Mouse (Mus musculus): ENCODE measurements around the gene Raly. TPM values are rescaled to one million over a fixed set of nuclear protein-coding genes. Genes with fewer than 3 reads are reported as not detected.

The Raly gene
- polyA plus RNA-seq, 1 experiment from 2014 or later, result 41.0 TPM

DNA sequence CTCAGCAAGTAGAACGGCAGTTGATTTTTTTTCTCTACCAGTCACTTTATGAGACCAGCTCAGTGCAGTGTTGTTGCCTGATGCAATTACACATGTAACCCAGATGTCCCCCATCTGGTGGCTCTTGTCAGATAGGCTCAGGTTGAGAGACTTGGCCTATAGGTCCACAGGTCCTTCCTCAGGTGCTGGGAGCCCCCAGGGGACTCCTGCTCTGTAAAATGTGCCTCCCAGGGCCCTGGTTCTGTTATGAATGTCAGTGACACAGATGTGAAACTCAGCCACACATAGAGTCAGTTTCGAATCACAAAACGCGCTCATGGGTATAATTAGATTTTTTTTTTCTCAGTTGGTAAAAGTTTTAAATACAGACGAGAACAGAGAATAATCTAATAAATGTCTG lies 33.2 kb upstream of the Raly start:
- no peaks in the 10 kb centered on the region for H3K27me3 ChIP-seq (ENCODE audit: control insufficient read depth, insufficient read depth, low read length)
- H3K4me1 ChIP-seq (replicated peaks; ENCODE audit: control insufficient read depth, insufficient read depth, low read length), result no peaks in the 10 kb centered on the region
- no peak overlapping the region for H3K9ac ChIP-seq
- 79% methylated on average over 5 of the region's 5 CpGs for WGBS
- no peak overlapping the region for H3K4me2 ChIP-seq (replicated peaks)
- H3K27ac ChIP-seq, result no peak overlapping the region
- H3K36me3 ChIP-seq (replicated peaks; ENCODE audit: control insufficient read depth, insufficient read depth), result no peaks in the 10 kb centered on the region
- H3K4me3 ChIP-seq (replicated peaks; ENCODE audit: low read length), result no peak overlapping the region
- DNase-seq (ENCODE audit: low spot score) (no peak), ATAC-seq (ENCODE audit: low FRiP score) (no peak)
- no peaks in the 10 kb centered on the region for H3K9me3 ChIP-seq (ENCODE audit: control insufficient read depth, low read length)

DNA sequence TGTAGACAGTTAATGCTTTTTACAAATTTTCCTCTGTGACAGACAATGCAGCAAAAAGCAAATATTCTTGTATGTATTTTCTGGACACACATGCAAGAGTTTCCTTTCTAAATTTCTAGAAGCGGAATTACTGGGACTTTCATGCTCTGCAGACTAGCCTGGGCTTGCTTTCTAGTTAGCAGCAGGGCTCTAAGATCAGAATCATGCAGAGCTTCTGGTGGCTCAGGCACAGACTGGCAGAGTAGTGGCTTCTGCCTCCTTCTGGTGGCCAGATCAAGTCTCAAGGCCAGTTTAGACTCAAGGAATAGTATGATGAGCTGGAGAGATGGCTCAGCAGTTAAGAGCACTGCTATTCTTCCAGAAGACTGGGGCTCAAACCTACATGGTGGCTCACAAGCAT lies 32.4 kb upstream of the Raly start:
- Histone ChIP-seq H3K4me3 (replicated peaks; ENCODE audit: low read length) (no peak overlapping the region), H3K27ac (no peak overlapping the region), H3K4me2 (replicated peaks) (no peak overlapping the region), H3K9ac (no peak overlapping the region), H3K4me1 (replicated peaks; ENCODE audit: control insufficient read depth, insufficient read depth, low read length) (no peaks in the 10 kb centered on the region; the same call in 1 of the 2 replicates), H3K9me3 (ENCODE audit: control insufficient read depth, low read length) (no peaks in the 10 kb centered on the region), H3K27me3 (ENCODE audit: control insufficient read depth, insufficient read depth, low read length) (no peaks in the 10 kb centered on the region), H3K36me3 (replicated peaks; ENCODE audit: control insufficient read depth, insufficient read depth) (no peaks in the 10 kb centered on the region)
- no peak for ATAC-seq (ENCODE audit: low FRiP score)
- WGBS, result 85% methylated on average over 1 of the region's 1 CpGs
- no peak for DNase-seq (ENCODE audit: low spot score)

DNA sequence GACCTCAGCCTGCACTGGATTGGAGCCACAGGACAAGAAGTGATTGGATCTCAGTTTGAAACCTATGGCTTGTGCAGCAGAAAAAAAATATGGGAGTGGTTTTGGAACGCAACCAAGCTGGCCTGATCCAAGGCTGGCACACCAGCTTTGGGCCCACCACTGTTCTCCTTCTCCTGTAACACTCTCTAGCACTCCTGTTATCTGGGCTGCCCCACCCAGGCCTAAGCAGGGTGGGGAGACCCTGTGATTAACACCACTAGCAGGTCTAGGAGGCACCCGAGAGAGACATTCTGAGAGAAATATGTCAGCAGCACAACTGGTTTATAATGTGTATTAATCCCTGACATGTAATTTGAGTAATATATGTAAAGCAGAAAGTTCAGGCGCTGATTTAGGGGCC lies 27.7 kb upstream of the Raly start:
- Histone ChIP-seq H3K27me3 (ENCODE audit: control insufficient read depth, insufficient read depth, low read length) (no peaks in the 10 kb centered on the region), H3K9ac (no peak overlapping the region), H3K27ac (no peak overlapping the region), H3K4me2 (replicated peaks) (no peak overlapping the region), H3K9me3 (ENCODE audit: control insufficient read depth, low read length) (no peaks in the 10 kb centered on the region), H3K4me3 (replicated peaks; ENCODE audit: low read length) (no peak overlapping the region), H3K4me1 (replicated peaks; ENCODE audit: control insufficient read depth, insufficient read depth, low read length) (no peaks in the 10 kb centered on the region; the same call in 1 of the 2 replicates), H3K36me3 (replicated peaks; ENCODE audit: control insufficient read depth, insufficient read depth) (no peaks in the 10 kb centered on the region)
- 87% methylated on average over 3 of the region's 3 CpGs for WGBS
- DNase-seq (ENCODE audit: low spot score), result no peak
- ATAC-seq (ENCODE audit: low FRiP score), result no peak

DNA sequence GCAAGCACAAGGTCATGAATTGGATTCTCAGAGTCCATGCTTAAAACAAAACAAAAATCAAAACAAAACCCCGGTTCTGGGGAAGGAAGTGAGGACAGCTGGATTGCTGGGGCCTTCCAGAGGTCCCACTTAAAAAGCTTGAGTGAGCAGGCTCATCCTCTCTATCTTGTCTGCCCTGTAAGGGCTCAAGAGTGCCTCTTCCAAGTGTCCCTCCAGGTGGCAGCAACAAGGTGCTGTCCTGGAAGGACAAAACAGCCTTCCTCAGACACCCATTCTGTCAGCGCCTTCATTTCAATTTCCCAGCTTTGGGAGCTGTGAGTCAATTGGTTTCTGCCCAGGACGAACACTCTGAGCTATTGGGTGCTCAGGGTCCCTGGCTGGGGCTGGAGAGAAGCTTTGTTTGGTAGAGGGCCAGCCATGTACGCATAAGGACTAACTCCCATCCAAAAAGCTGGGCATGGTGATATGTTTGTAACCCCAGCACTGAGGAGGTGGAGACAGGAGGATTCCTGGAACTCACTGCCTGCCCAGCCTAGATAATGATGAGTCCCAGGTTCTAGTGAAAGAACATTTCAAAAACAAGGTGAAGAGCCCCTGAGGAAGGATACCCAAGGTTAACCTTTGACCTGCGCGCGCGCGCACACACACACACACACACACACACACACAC lies 25.9 kb upstream of the Raly start:
- Histone ChIP-seq H3K4me2 (replicated peaks) (no peak overlapping the region), H3K4me3 (replicated peaks; ENCODE audit: low read length) (no peak overlapping the region), H3K9ac (no peak overlapping the region), H3K27me3 (ENCODE audit: control insufficient read depth, insufficient read depth, low read length) (no peaks in the 10 kb centered on the region), H3K4me1 (replicated peaks; ENCODE audit: control insufficient read depth, insufficient read depth, low read length) (no peaks in the 10 kb centered on the region; the same call in 1 of the 2 replicates), H3K27ac (no peak overlapping the region), H3K36me3 (replicated peaks; ENCODE audit: control insufficient read depth, insufficient read depth) (no peaks in the 10 kb centered on the region), H3K9me3 (ENCODE audit: control insufficient read depth, low read length) (no peaks in the 10 kb centered on the region)
- WGBS, result 87% methylated on average over 9 of the region's 9 CpGs
- ATAC-seq (ENCODE audit: low FRiP score), result no peak
- no peak for DNase-seq (ENCODE audit: low spot score)

DNA sequence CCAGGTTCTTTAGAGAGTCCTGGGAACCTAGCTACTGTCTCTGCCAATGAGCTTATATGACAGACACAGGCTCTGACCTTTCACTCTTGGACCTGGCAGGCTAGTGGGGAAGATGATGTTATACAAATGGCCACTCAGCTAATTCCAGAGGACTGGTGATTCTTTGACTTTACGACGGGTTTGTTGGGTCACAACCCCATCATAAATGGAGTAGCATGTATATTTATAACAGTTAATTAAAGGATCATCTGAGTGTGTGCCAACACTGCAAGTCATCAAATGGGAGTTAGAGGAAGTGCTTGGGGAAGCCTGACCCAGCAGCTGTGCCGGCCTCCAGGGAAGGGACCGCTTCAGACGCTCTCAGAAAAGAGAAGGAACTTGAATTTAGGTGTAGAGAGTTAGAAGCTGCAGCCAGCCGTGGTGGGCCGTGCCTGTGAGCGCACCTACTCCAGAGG lies 25.3 kb upstream of the Raly start:
- Histone ChIP-seq H3K4me3 (replicated peaks; ENCODE audit: low read length) (no peak overlapping the region), H3K4me1 (replicated peaks; ENCODE audit: control insufficient read depth, insufficient read depth, low read length) (no peaks in the 10 kb centered on the region; the same call in 1 of the 2 replicates), H3K27me3 (ENCODE audit: control insufficient read depth, insufficient read depth, low read length) (no peaks in the 10 kb centered on the region), H3K36me3 (replicated peaks; ENCODE audit: control insufficient read depth, insufficient read depth) (no peaks in the 10 kb centered on the region), H3K4me2 (replicated peaks) (no peak overlapping the region), H3K9ac (no peak overlapping the region), H3K9me3 (ENCODE audit: control insufficient read depth, low read length) (no peaks in the 10 kb centered on the region), H3K27ac (no peak overlapping the region)
- no peak for DNase-seq (ENCODE audit: low spot score)
- ATAC-seq (ENCODE audit: low FRiP score), result no peak
- WGBS, result 77% methylated on average over 8 of the region's 8 CpGs

DNA sequence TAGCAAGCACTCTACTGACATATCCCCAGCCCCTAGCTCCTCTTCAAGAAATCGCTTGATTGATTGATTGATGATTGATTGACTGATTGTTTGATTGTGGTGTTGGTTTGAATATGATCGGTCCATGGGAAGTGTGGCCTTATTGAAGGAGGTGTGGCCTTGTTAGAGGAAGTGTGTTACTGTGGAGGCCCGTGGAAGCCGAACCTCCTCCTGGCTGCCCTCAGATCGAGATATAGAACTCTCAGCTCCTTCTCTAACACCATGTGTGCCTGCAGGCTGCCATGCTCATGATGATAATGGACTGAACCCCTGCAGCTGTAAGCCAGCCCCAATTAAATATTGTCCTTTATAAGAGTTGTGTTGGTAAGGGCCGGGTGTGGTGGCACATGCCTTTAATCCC lies 23.8 kb upstream of the Raly start:
- WGBS, result 90% methylated on average over 6 of the region's 6 CpGs
- Histone ChIP-seq H3K27ac (no peak overlapping the region), H3K9me3 (ENCODE audit: control insufficient read depth, low read length) (no peaks in the 10 kb centered on the region), H3K36me3 (replicated peaks; ENCODE audit: control insufficient read depth, insufficient read depth) (no peaks in the 10 kb centered on the region), H3K4me1 (replicated peaks; ENCODE audit: control insufficient read depth, insufficient read depth, low read length) (no peaks in the 10 kb centered on the region; the same call in 1 of the 2 replicates), H3K27me3 (ENCODE audit: control insufficient read depth, insufficient read depth, low read length) (no peaks in the 10 kb centered on the region), H3K9ac (no peak overlapping the region), H3K4me3 (replicated peaks; ENCODE audit: low read length) (no peak overlapping the region), H3K4me2 (replicated peaks) (no peak overlapping the region)
- ATAC-seq (ENCODE audit: low FRiP score), result no peak
- no peak for DNase-seq (ENCODE audit: low spot score)

DNA sequence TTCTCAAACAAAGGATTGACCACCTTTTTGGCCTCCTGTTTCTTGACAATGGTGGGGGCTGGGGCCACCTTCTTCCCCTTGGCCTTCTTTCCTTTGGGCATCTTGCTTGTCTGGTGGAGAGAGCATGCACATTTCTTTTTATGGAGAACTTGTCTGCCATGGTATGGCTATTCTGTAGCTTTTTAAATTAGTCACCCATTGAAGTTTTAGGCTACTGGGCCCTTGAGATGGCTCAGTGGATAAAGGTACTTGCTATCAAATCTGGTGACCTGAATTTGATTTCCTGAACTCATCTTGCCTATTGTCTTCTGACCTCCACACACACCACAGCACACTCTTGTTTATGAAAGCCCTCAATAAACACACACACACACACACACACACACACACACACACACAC lies 21.0 kb upstream of the Raly start, which contains the start of gene Gm14214:
TSS of gene Gm14214 (minus strand) at position 101 of the 400 bp plus-strand sequence.
- Histone ChIP-seq H3K4me2 (replicated peaks) (no peak within 1 kb of the TSS), H3K9ac (0 out of 2 replicates have a peak within 1 kb of the TSS, but pooled peaks have one; percentile 5), H3K9me3 (ENCODE audit: control insufficient read depth, low read length) (no peaks in the 10 kb centered on the region), H3K36me3 (replicated peaks; ENCODE audit: control insufficient read depth, insufficient read depth) (no peaks in the 10 kb centered on the region), H3K27me3 (ENCODE audit: control insufficient read depth, insufficient read depth, low read length) (no peaks in the 10 kb centered on the region), H3K4me3 (replicated peaks; ENCODE audit: low read length) (no peak within 1 kb of the TSS), H3K4me1 (replicated peaks; ENCODE audit: control insufficient read depth, insufficient read depth, low read length) (no peaks in the 10 kb centered on the region), H3K27ac (no peak within 1 kb of the TSS)
- DNase-seq (ENCODE audit: low spot score) (no peak), ATAC-seq (ENCODE audit: low FRiP score) (no peak)

DNA sequence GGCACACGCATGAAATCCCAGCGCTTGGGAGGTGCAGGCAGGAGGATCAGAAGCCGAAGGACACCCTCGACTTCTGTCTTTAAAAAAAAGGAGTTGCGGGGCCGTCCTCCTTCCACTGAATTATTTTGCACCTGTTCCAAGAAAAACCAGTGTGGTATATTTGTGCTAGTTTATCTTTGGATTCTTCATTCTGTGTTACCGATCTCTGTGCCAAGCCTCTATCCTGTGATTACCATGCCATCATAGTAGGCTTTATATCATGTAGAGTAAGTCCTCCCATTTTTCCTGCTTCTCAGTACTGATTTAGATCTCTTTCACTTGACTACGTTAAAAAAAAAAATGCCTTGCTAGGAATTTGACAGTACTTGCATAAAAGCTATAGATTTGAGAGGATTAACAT lies 19.3 kb upstream of the Raly start:
- Histone ChIP-seq H3K9ac (no peak overlapping the region), H3K9me3 (ENCODE audit: control insufficient read depth, low read length) (no peaks in the 10 kb centered on the region), H3K27me3 (ENCODE audit: control insufficient read depth, insufficient read depth, low read length) (no peaks in the 10 kb centered on the region), H3K27ac (no peak overlapping the region), H3K4me3 (replicated peaks; ENCODE audit: low read length) (no peak overlapping the region), H3K4me1 (replicated peaks; ENCODE audit: control insufficient read depth, insufficient read depth, low read length) (no peaks in the 10 kb centered on the region), H3K4me2 (replicated peaks) (no peak overlapping the region), H3K36me3 (replicated peaks; ENCODE audit: control insufficient read depth, insufficient read depth) (no peaks in the 10 kb centered on the region)
- DNase-seq (ENCODE audit: low spot score) (no peak), ATAC-seq (ENCODE audit: low FRiP score) (no peak)
- WGBS, result 74% methylated on average over 8 of the region's 8 CpGs

DNA sequence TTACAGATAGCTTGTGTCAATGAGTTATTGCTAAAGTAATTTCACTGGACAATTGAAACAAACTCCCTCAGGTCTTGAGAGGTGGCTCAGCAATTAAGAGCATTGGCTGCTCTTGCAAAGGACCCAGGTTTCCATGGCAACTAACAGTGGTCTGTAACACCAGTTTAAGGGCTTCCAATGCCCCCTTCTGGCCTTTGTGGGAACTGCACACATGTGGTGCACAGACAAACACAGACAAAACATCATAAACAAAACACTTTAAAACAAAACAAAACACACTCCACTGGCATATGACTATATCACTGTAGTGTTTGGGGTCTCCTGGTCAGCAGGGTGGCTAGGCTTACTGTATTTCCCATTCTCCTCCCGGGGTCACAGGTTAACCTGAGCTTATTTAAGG lies 16.9 kb upstream of the Raly start:
- no peaks in the 10 kb centered on the region for H3K36me3 ChIP-seq (replicated peaks; ENCODE audit: control insufficient read depth, insufficient read depth)
- H3K4me1 ChIP-seq (replicated peaks; ENCODE audit: control insufficient read depth, insufficient read depth, low read length), result no peaks in the 10 kb centered on the region
- ATAC-seq (ENCODE audit: low FRiP score), result no peak
- 89% methylated on average over 1 of the region's 1 CpGs for whole genome bisulfite sequencing
- no peak for DNase-seq (ENCODE audit: low spot score)
- H3K4me3 ChIP-seq (replicated peaks; ENCODE audit: low read length), result no peak overlapping the region
- H3K9ac ChIP-seq, result no peak overlapping the region
- no peaks in the 10 kb centered on the region for H3K9me3 ChIP-seq (ENCODE audit: control insufficient read depth, low read length)
- H3K27ac ChIP-seq, result no peak overlapping the region
- no peaks in the 10 kb centered on the region for H3K27me3 ChIP-seq (ENCODE audit: control insufficient read depth, insufficient read depth, low read length)
- no peak overlapping the region for H3K4me2 ChIP-seq (replicated peaks)

DNA sequence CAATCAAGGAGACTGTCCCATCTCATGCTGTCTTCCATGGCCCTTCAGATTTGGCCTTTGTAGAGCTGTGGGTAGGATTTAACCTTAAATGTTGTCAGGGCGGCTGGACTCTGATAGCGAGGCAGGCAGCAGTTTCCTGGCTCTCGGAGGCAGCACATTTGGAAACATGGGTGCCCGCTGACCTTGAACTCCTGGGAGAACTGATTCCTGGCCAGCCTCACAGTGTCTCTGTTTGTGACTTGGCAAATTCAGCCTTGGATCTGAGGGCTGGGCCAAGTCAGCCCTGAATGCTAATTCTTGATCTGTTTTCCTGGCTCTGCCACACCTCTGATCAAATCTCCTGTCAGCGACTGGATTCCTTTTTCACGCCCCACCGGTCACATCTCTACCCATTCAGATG lies 14.4 kb upstream of the Raly start:
- H3K4me2 ChIP-seq (replicated peaks), result no peak overlapping the region
- H3K36me3 ChIP-seq (replicated peaks; ENCODE audit: control insufficient read depth, insufficient read depth), result no peaks in the 10 kb centered on the region
- no peak overlapping the region for H3K27ac ChIP-seq
- H3K27me3 ChIP-seq (ENCODE audit: control insufficient read depth, insufficient read depth, low read length), result no peaks in the 10 kb centered on the region
- 76% methylated on average over 7 of the region's 7 CpGs for WGBS
- DNase-seq (ENCODE audit: low spot score) (no peak), ATAC-seq (ENCODE audit: low FRiP score) (no peak)
- no peak overlapping the region for H3K9ac ChIP-seq
- no peak overlapping the region for H3K4me3 ChIP-seq (replicated peaks; ENCODE audit: low read length)
- H3K9me3 ChIP-seq (ENCODE audit: control insufficient read depth, low read length), result no peaks in the 10 kb centered on the region
- no peaks in the 10 kb centered on the region for H3K4me1 ChIP-seq (replicated peaks; ENCODE audit: control insufficient read depth, insufficient read depth, low read length)

Measured in hindbrain, embryonic 14.5 days (tissue).